Mouse (Mus musculus): ENCODE measurements around the gene Sat2. TPM values are rescaled to one million over a fixed set of nuclear protein-coding genes. Genes with fewer than 3 reads are reported as not detected.

The Sat2 gene
- polyA plus RNA-seq, 1 experiment from 2014 or later: 15.4 TPM

DNA sequence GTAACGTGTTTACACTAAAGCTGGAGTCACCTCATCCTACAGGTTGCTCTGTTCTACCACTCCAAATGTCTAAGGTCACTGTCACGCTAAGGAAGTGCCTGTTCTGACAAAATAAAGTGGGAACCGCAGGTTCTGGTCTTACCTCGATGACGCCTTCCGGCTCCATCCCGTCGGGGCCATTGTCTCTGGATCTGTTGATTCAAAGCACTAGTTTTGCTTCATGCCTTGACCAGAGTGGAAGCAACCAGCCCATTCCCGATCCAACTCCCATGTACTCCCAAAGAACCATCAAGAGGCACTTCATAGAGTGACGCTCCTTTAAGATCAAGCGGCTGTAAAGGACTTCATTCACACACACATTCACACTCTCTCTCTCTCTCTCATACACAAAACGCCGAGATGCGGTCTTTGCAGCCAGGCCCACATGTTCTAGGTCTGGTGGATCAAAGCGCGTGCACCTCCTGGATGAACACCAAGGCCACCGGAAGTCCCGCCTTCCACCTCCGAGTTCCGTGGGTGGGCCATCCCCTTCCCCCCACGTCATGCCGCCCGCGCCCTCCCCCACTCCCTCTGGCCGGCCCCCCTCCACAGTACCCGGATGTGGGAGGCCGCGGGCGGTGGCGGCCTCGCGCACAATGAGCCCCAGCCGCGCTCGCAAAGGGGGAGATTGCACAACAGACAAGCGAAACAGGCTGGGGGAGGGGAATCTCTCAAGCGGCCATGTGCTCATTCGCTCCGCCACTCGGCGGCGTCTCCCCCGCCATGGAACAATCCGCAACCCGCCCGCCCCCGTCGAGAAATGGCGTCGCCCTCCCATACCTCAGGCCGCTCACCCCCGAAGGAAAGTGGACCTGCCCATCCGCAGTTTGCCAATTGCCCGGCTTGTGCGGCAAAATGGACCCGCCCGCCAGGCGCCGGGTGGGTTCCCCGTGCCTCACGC is 49.2 kb downstream of the Sat2 start:
- WGBS: under 1% methylated on average over 61 of the region's 61 CpGs
- peak overlapping the region; percentile 100 for H3K4me3 ChIP-seq
- H3K36me3 ChIP-seq (replicated peaks): peaks cover 90% of the 10 kb centered on the region

DNA sequence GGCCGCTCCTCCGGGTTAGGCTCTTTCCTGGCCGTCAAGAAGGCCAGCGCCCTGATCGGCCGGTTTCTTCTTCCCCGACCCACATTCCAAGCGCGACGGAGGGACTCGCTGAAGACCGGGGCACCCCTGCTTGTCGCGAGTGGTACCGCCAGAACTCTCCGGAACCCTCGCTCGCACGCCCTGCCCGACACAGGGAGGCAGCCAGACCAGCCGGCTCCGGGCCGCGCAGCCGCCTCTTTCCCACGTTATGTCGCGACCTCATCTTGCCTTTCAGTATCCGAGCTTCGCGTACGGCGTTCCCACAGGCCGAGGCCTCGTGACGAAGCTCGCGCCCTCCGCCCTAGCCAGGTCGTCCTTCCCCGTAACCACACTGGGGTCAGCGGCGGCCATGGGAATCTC is 49.9 kb downstream of the Sat2 start:
- H3K4me3 ChIP-seq: peak overlapping the region; percentile 100
- H3K9me3 ChIP-seq: no peaks in the 10 kb centered on the region
- peaks cover 40% of the 10 kb centered on the region for H3K4me1 ChIP-seq
- under 1% methylated on average over 43 of the region's 43 CpGs for WGBS
- peak; percentile 42 for DNase-seq (ENCODE audit: extremely low spot score, low spot score)
- peaks cover 90% of the 10 kb centered on the region for H3K36me3 ChIP-seq (replicated peaks)
- H3K27me3 ChIP-seq (ENCODE audit: poor library complexity, severe bottlenecking): no peaks in the 10 kb centered on the region
- H3K27ac ChIP-seq: peak overlapping the region; percentile 99

More for the DNA sequence above, 49.2 kb downstream of the Sat2 start:
- H3K4me1 ChIP-seq: peaks cover 40% of the 10 kb centered on the region
- H3K9me3 ChIP-seq: no peaks in the 10 kb centered on the region
- peak; percentile 95 for DNase-seq (ENCODE audit: extremely low spot score, low spot score)
- H3K27ac ChIP-seq: peak overlapping the region; percentile 99
- no peaks in the 10 kb centered on the region for H3K27me3 ChIP-seq (ENCODE audit: poor library complexity, severe bottlenecking)

DNA sequence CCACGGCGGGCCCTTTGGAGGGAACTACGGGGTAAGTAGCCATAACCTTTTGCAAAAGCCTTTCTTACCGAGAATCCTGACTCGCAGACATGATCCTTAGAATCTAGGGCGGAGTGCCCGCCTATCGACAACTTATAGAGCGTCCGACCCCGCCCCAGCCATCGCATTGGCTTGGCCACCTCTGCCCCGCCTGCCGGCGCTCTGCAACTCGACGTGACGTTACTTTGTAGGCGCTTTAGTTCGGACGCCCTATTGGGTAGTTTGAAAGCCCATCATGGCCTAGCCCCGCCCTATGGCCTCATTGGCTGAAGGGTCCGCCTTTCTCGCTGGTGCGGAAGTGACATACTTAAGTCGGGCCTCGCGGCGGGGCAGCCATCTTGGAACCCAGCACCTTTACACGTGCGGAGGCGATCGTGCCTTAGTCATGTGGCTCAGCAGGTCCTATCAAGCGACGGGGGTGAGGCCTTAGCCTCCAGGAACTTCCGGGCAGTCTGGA is 50.4 kb downstream of the Sat2 start, which contains the start of gene Eif4a1:
Gene Eif4a1 (minus strand): TSS at position 213 of the 496 bp plus-strand sequence.
- DNase-seq (ENCODE audit: extremely low spot score, low spot score): peak; percentile 100
- Histone ChIP-seq H3K9me3 (no peaks in the 10 kb centered on the region), H3K27me3 (ENCODE audit: poor library complexity, severe bottlenecking) (no peaks in the 10 kb centered on the region), H3K27ac (peak within 1 kb of the TSS; percentile 99), H3K36me3 (replicated peaks) (peaks cover 91% of the 10 kb centered on the region), H3K4me3 (peak within 1 kb of the TSS; percentile 100), H3K4me1 (peaks cover 40% of the 10 kb centered on the region)
- under 1% methylated on average over 36 of the region's 36 CpGs for WGBS

MicroRNA genes within 50 kb of the gene (microRNA counts, 519-probe panel; counts per million panel counts)
- 341 counts per million, percentile 65 among the panel's probes with 10 or more counts for microRNA mmu-miR-1934
- 1,861 counts per million, percentile 67 among the panel's probes with 10 or more counts for microRNA mmu-miR-467f

Small RNA genes within 50 kb of the gene (microRNA-seq; reads per million reads assigned to microRNA genes)
- gene Mir1934 (4.5 reads per million, percentile 11 among the genes with 10 or more reads in this experiment), gene Mir467f (not detected)

Other genes with a start within 250 kb of the Sat2 start
- 131 and 136 TPM in 2 replicates for gene Naa38, start 226.5 kb upstream of the Sat2 start, polyA plus RNA-seq (2016; fragmentation: Nextera tagmentation; extraction: Ambion mirVana)
- 47.3 and 54.6 TPM in 2 replicates for gene Cyb5d1, start 226.4 kb upstream of the Sat2 start, polyA plus RNA-seq (2016; fragmentation: Nextera tagmentation; extraction: Ambion mirVana)
- 23.3 and 23.4 TPM in 2 replicates for gene Tmem88, start 223.8 kb upstream of the Sat2 start, polyA plus RNA-seq (2016; fragmentation: Nextera tagmentation; extraction: Ambion mirVana)
- gene Kdm6b, start 208.3 kb upstream of the Sat2 start, polyA plus RNA-seq (2016; fragmentation: Nextera tagmentation; extraction: Ambion mirVana): 31.7 TPM in 2 replicates
- gene Dnah2, start 72.9 kb upstream of the Sat2 start, polyA plus RNA-seq (2016; fragmentation: Nextera tagmentation; extraction: Ambion mirVana): 1.5 TPM in 2 replicates
- 27.9 and 28.7 TPM in 2 replicates for gene Efnb3, start 61.8 kb upstream of the Sat2 start, polyA plus RNA-seq (2016; fragmentation: Nextera tagmentation; extraction: Ambion mirVana)
- gene Wrap53, start 41.8 kb upstream of the Sat2 start, polyA plus RNA-seq (2016; fragmentation: Nextera tagmentation; extraction: Ambion mirVana): 46.4 and 51.1 TPM in 2 replicates
- gene Trp53, start 41.7 kb upstream of the Sat2 start, polyA plus RNA-seq (2016; fragmentation: Nextera tagmentation; extraction: Ambion mirVana): 192 and 194 TPM in 2 replicates
- gene Atp1b2, start 16.1 kb upstream of the Sat2 start, polyA plus RNA-seq (2016; fragmentation: Nextera tagmentation; extraction: Ambion mirVana): 4.3 and 4.6 TPM in 2 replicates
- not detected in 2 replicates for gene Shbg, start 4.1 kb upstream of the Sat2 start, polyA plus RNA-seq (2016; fragmentation: Nextera tagmentation; extraction: Ambion mirVana)
- gene Fxr2, start 11.0 kb downstream of the Sat2 start, polyA plus RNA-seq (2016; fragmentation: Nextera tagmentation; extraction: Ambion mirVana): 32.5 and 34.6 TPM in 2 replicates
- gene Sox15, start 33.3 kb downstream of the Sat2 start, polyA plus RNA-seq (2016; fragmentation: Nextera tagmentation; extraction: Ambion mirVana): not detected in 2 replicates
- gene Mpdu1, start 40.6 kb downstream of the Sat2 start, polyA plus RNA-seq (2016; fragmentation: Nextera tagmentation; extraction: Ambion mirVana): 81.8 and 82.9 TPM in 2 replicates
- 5.5 and 5.8 TPM in 2 replicates for gene Cd68, start 44.1 kb downstream of the Sat2 start, polyA plus RNA-seq (2016; fragmentation: Nextera tagmentation; extraction: Ambion mirVana)
- 725 and 747 TPM in 2 replicates for gene Eif4a1, start 50.4 kb downstream of the Sat2 start, polyA plus RNA-seq (2016; fragmentation: Nextera tagmentation; extraction: Ambion mirVana)
- 127 and 128 TPM in 2 replicates for gene Senp3, start 60.1 kb downstream of the Sat2 start, polyA plus RNA-seq (2016; fragmentation: Nextera tagmentation; extraction: Ambion mirVana)
- 0.20 TPM in 1 of 2 replicates, not detected in the other for gene Tnfsf13, start 63.8 kb downstream of the Sat2 start, polyA plus RNA-seq (2016; fragmentation: Nextera tagmentation; extraction: Ambion mirVana)
- 1.1 and 1.6 TPM in 2 replicates for gene Tnfsf12, start 73.8 kb downstream of the Sat2 start, polyA plus RNA-seq (2016; fragmentation: Nextera tagmentation; extraction: Ambion mirVana)
- gene Tnfsfm13, start 74.1 kb downstream of the Sat2 start, polyA plus RNA-seq (2016; fragmentation: Nextera tagmentation; extraction: Ambion mirVana): 0.44 and 0.55 TPM in 2 replicates
- gene Polr2a, start 136.6 kb downstream of the Sat2 start, polyA plus RNA-seq (2016; fragmentation: Nextera tagmentation; extraction: Ambion mirVana): 32.9 and 34.5 TPM in 2 replicates
- 0.14 TPM in 1 of 2 replicates, not detected in the other for gene Slc35g3, start 139.9 kb downstream of the Sat2 start, polyA plus RNA-seq (2016; fragmentation: Nextera tagmentation; extraction: Ambion mirVana)
- gene Zbtb4, start 143.9 kb downstream of the Sat2 start, polyA plus RNA-seq (2016; fragmentation: Nextera tagmentation; extraction: Ambion mirVana): 0.46 and 0.77 TPM in 2 replicates
- gene Chrnb1, start 173.9 kb downstream of the Sat2 start, polyA plus RNA-seq (2016; fragmentation: Nextera tagmentation; extraction: Ambion mirVana): 1.0 and 1.5 TPM in 2 replicates
- 0.73 TPM in 2 replicates for gene Fgf11, start 179.8 kb downstream of the Sat2 start, polyA plus RNA-seq (2016; fragmentation: Nextera tagmentation; extraction: Ambion mirVana)
- gene Tmem102, start 183.6 kb downstream of the Sat2 start, polyA plus RNA-seq (2016; fragmentation: Nextera tagmentation; extraction: Ambion mirVana): 0.71 and 0.95 TPM in 2 replicates
- gene Gm39566, start 193.3 kb downstream of the Sat2 start, polyA plus RNA-seq (2016; fragmentation: Nextera tagmentation; extraction: Ambion mirVana): not detected in 2 replicates
- not detected in 2 replicates for gene Spem2, start 196.4 kb downstream of the Sat2 start, polyA plus RNA-seq (2016; fragmentation: Nextera tagmentation; extraction: Ambion mirVana)
- 0.19 TPM in 1 of 2 replicates, not detected in the other for gene Spem1, start 200.2 kb downstream of the Sat2 start, polyA plus RNA-seq (2016; fragmentation: Nextera tagmentation; extraction: Ambion mirVana)
- gene Nlgn2, start 215.8 kb downstream of the Sat2 start, polyA plus RNA-seq (2016; fragmentation: Nextera tagmentation; extraction: Ambion mirVana): 4.7 and 5.2 TPM in 2 replicates
- gene Tmem256, start 216.5 kb downstream of the Sat2 start, polyA plus RNA-seq (2016; fragmentation: Nextera tagmentation; extraction: Ambion mirVana): 259 and 290 TPM in 2 replicates
- gene Plscr3, start 224.4 kb downstream of the Sat2 start, polyA plus RNA-seq (2016; fragmentation: Nextera tagmentation; extraction: Ambion mirVana): 67.5 and 67.6 TPM in 2 replicates
- 0.79 and 1.9 TPM in 2 replicates for gene Tnk1, start 236.7 kb downstream of the Sat2 start, polyA plus RNA-seq (2016; fragmentation: Nextera tagmentation; extraction: Ambion mirVana)

Measured in forebrain, embryonic 10.5 days (tissue).